Mouse (Mus musculus) left cerebral cortex, postnatal 25 days (tissue): ENCODE data around the gene Crtc2. TPM values are rescaled to one million over a fixed set of nuclear protein-coding genes. Genes with fewer than 3 reads are reported as not detected.

Experiments
- DNase-seq, 2 experiments: peaks; one replicate each; pipeline ENCODE4 v3.0.0; 2022; ENCODE audit warnings: low spot score in 2 of 2, mixed read lengths in 1 of 2
- intact Hi-C: fragments of 180-260 bp; cut with DNase I; formaldehyde crosslinking; loops from one replicate; pipeline ENCODE4 v1.15.1; 2025
- microRNA-seq, 2 experiments: library from miRNA; unstranded; fragments of <30 nt; microRNA quantifications; one replicate each; pipeline ENCODE4 v1.2.0; 2022
- total RNA-seq, 2 experiments: library from RNA; stranded (reverse); gene quantifications; 2 replicates each; pipeline ENCODE4 v1.2.3; 2021

Gene Crtc2
- total RNA-seq, 2 experiments from 2014 or later = 25.8 to 30.7 TPM

DNA sequence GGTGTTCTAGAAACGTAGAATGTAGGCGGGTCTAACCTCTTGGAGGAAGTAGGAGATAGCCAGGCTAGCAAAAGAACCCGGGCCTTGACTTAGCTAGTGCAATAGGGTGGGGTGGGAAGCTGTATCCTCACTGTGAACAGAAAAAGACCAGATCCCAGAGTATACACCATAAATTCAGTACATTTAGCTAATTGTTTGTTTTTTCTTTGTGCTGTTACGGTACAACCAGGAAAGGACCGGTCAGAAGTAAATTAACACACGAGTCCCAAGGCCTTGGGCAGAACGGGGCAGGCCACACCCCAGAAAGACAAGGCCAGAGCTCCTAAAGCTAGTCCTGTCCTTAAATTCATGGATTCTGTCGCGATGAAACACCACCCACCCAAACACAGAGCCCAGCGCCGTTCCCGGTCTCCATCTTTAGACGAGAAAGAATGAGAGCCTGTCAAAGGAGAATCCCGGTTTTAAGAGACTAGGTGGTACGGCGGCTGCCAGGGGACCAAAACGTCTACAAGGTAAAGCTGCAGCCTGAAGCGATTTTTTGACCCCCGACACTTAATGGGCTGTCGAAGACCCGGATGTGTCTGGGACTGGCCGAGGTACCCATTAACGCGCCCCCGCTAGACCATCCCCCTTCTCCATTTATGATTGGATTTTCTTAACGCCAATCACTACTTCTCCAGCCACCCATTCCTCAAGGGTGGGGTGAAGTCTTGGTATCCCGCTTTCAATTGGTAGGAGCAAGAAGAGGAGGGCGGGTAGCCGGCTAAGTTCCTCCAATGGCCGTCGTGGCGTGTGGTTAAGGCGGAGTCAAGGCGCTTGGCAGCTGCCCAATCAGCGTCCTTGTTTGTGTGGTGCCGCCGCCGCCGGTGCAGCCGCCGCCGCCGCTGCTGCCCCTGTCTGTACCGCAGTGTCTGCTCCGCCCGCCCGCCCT, 38.6 kb downstream of the Crtc2 start, which contains the start of gene Gatad2b:
Gatad2b (plus strand) TSS at position 834 of the 931 bp plus-strand sequence.
- intact Hi-C loops = loop anchor here (1.0 to 10.0 kb wide), 3 partner anchors 27 to 182 kb away; partner anchors contain the start of genes Dennd4b and Ilf2
- DNase-seq = peak; percentile 99 to 100

DNA sequence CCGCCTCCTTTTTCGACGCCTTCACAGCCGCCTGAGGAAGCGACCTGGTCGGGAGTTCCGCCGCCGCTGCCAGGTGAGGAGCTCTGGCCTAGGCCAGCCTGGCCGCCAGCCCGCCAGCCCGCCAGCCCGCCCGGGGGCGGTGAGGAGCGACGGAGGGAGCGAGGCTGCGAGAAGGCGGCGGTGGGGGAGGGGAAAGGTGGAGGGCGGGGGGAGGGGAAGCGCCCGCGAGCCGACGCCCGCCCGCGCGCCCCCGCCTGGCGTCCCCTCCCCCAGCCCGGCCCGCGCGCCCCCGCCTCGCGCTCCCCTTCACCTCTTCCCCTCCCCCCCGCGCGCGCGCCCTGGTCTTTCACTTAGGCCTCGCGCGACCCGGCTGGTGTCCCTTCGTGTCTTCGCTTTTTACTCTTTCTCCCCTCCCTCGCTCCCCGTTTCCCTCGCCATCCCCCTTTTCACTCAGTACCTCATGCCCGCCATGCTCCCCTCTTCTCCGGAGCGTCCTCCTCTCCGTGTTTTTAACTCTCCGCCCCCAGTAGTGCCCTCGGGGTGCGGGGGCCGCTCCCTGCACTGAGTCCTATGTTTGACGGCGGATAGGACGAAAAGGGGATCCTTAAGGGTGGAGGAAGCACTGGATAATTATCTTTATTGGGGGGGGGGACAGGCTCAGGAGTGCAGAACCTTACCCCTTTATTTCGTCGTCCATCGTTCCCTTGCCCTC, 39.5 kb downstream of the Crtc2 start:
- intact Hi-C loops = loop anchor here (2.0 to 10.0 kb wide), 2 partner anchors 77 to 181 kb away; partner anchors contain the start of gene Ilf2

DNA sequence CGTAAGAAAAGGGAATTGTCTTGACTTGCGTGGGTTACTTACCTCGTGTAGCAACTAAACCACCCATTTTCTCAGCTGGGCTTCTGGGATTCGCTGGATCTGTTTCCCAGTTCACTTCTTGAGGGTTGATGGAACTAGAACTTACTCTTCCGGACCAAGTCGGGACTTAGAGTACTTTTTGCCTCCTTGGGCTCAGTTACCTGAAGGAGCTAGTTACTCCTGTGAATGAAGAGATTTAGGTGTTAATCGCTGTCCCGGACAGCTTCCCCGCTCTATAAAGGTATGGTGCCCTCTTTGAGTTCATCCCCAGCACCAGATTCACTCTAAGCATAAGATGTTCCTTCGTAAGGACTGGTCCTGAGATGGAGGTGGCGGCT, 40.1 kb downstream of the Crtc2 start:
- intact Hi-C loops = loop anchor here (10.0 kb wide), 1 partner anchor 181 kb away; the partner anchor contains the start of gene Ilf2
- peak in 1 of 2 experiments; percentile 23 for DNase-seq

More for the DNA sequence above, 39.5 kb downstream of the Crtc2 start:
- peak; percentile 28 to 35 for DNase-seq

DNA sequence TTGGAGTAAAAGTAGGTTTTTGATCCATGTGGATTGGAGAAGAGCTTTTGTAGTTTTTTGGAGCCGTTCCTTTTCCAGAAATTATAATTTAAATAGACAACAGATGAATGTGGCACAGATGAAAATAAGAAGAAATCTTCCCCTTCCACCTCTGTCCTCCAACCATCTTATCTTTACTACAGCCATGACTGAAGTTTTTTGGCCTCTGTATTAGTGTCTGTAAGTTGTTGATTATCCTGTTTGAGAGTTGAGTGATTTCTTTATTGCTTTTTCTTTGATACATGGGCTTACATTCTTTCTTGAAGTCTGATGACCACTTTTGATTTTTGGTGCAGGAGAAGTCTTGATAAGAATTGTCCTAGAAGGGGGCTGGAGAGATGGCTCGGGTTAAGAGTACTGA, 40.7 kb downstream of the Crtc2 start:
- no peak for DNase-seq
- intact Hi-C loops = loop anchor here (10.0 kb wide), 1 partner anchor 180 kb away; the partner anchor contains the start of gene Ilf2

DNA sequence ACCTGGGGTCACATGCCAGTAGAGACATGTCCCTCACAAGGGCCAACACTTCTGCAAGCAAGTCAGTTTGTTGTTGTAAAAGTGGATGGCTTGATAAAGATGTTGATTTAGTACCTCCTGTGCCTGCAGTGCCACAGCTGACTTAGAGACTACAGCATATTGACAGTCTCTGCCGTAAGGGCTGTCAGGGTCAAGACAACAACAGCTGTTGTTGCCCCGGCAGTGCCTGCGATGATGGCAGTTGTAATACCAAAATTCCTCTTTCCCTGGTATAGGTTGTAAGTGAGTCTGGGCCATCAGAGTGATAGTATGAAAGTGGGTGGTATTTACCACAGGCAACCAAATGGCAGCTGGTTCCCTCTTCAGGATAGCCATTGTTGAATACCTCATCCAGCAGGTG, 51.8 kb downstream of the Crtc2 start:
- no peak for DNase-seq
- intact Hi-C loops = no loop called here

DNA sequence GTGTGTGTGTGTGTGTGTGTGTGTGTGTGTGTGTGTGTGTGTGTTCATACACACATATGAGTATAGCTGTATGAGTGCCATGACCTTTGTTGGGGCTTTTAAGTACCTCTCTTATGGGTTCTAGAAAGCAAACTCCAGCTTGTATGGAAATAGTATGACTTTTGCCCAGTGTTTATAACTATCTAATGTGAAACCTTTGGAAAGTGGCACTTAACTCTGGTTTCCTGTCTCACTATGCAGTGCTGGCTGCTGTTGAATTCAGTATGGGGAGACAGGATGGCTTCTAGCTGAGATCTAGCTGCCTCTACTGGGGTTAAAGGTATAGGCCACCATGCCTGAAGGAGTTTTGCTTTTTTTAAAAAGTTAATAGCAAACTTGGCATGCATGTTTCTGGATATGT, 55.6 kb downstream of the Crtc2 start:
- intact Hi-C loops = no loop called here
- DNase-seq = no peak

DNA sequence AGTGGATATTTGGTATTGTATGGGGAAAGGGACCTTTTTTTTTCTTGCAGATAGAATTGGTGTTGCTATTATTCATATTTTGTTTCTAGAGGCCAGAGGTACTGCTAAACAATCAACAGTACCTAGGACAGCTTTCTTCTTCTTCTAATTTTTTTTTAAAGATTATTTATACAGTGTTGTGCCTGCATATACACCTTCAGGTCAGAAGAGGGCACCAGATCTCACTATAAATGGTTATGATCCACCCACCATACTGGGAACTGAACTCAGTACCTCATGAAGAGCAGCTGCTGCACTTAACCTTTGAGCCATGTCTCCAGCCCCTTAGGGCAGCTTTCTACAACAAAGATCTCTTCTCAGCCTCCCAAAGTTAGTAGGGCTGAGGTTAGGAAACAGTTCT, 59.4 kb downstream of the Crtc2 start:
- intact Hi-C loops = no loop called here
- no peak for DNase-seq

Small RNAs within 50 kb of the gene (microRNA-seq; reads per million reads assigned to microRNA genes)
- 0 to 0.99 reads per million in 2 experiments for gene Mir7012

Other genes starting within 250 kb of the Crtc2 start
- gene 4933434E20Rik, start 202.5 kb upstream of the Crtc2 start, total RNA-seq = 10 to 100 TPM; 84.3 to 87.2 TPM
- 100 to 1,000 TPM; 182 to 205 TPM for gene Ubap2l, start 201.5 kb upstream of the Crtc2 start, total RNA-seq
- 100 to 1,000 TPM; 190 to 191 TPM for gene Tpm3, start 181.5 kb upstream of the Crtc2 start, total RNA-seq
- gene Nup210l, start 150.0 kb upstream of the Crtc2 start, total RNA-seq = under 1 TPM; 0.27 to 0.46 TPM
- gene Rps27, start 40.5 kb upstream of the Crtc2 start, total RNA-seq = 100 to 1,000 TPM; 768 to 783 TPM
- gene Rab13, start 40.5 kb upstream of the Crtc2 start, total RNA-seq = 1 to 10 TPM; 6.0 to 8.0 TPM
- gene Jtb, start 22.6 kb upstream of the Crtc2 start, total RNA-seq = 10 to 100 TPM; 43.2 to 44.7 TPM
- not detected for gene Creb3l4, start 10.7 kb upstream of the Crtc2 start, total RNA-seq
- gene Slc39a1, start 6.0 kb upstream of the Crtc2 start, total RNA-seq = 10 to 100 TPM; 47.7 to 48.8 TPM
- gene Dennd4b, start 11.0 kb downstream of the Crtc2 start, total RNA-seq = 10 to 100 TPM; 30.5 to 33.4 TPM
- 10 to 100 TPM; 88.3 to 97.4 TPM for gene Gatad2b, start 39.0 kb downstream of the Crtc2 start, total RNA-seq
- 1 to 10 TPM; 7.2 to 8.1 TPM for gene Slc27a3, start 135.8 kb downstream of the Crtc2 start, total RNA-seq
- gene Ints3, start 179.5 kb downstream of the Crtc2 start, total RNA-seq = 10 to 100 TPM; 64.3 to 70.2 TPM
- 1 to 10 TPM; 3.0 to 3.1 TPM for gene Npr1, start 211.7 kb downstream of the Crtc2 start, total RNA-seq
- 10 to 100 TPM; 81.2 to 84.6 TPM for gene Ilf2, start 222.0 kb downstream of the Crtc2 start, total RNA-seq
- 10 to 100 TPM; 46.6 to 52.8 TPM for gene Snapin, start 236.9 kb downstream of the Crtc2 start, total RNA-seq